Mouse (Mus musculus) small intestine, adult 2 months (tissue): Measurements from ENCODE around the gene Cep57l1.
A peak's percentile ranks its signal among the peaks of the same experiment; 100 is the strongest.

Experiments
- CTCF ChIP-seq: fragments of 200-500 bp; IDR thresholded peaks from 2 replicates; pipeline ENCODE4 v1.5.1; 2012; ENCODE audit warnings: low read depth, mild to moderate bottlenecking, control low read depth, inconsistent platforms, low read length, moderate library complexity, mixed read lengths; ENCODE audit not compliant: insufficient replicate concordance, insufficient read length; ENCODE audit errors: extremely low read depth
- POLR2A ChIP-seq: fragments of 200-500 bp; IDR thresholded peaks from 2 replicates; pipeline ENCODE4 v1.6.1; 2012; ENCODE audit warnings: low read depth, mild to moderate bottlenecking, control low read depth, inconsistent platforms, low read length, moderate library complexity

DNA sequence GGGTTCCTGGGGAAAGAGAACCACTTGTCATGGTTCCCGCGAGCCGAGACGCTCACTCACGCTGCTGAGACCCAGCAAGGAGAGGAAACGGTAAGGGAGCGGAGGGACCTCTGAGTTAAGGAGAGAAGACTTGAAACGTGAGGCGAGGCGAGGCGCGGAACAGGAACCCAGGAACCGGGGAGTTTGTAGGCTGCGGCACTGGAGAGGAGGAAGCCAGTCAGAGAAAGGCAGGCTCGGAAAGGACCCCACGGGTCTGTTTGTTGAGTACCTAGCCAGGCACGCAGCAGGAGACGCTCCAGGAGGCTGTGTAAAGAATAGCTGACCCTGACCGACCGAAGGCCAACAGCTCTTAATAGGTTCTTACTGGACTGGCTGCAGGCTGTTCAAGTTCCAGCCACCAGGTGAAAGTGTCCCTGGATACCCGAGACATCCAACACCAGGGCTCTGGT is 125.1 kb downstream of the Cep57l1 start:
- TF ChIP-seq POLR2A (no peak), CTCF (peak; percentile 31; the same call in 1 of the 2 replicates)
